Mouse (Mus musculus): Measurements from ENCODE around the gene Nkx2-5. TPM values are rescaled to one million over a fixed set of nuclear protein-coding genes. Genes with fewer than 3 reads are reported as not detected.

The Nkx2-5 gene
- polyA plus RNA-seq, 1 experiment = 1.4 TPM

DNA sequence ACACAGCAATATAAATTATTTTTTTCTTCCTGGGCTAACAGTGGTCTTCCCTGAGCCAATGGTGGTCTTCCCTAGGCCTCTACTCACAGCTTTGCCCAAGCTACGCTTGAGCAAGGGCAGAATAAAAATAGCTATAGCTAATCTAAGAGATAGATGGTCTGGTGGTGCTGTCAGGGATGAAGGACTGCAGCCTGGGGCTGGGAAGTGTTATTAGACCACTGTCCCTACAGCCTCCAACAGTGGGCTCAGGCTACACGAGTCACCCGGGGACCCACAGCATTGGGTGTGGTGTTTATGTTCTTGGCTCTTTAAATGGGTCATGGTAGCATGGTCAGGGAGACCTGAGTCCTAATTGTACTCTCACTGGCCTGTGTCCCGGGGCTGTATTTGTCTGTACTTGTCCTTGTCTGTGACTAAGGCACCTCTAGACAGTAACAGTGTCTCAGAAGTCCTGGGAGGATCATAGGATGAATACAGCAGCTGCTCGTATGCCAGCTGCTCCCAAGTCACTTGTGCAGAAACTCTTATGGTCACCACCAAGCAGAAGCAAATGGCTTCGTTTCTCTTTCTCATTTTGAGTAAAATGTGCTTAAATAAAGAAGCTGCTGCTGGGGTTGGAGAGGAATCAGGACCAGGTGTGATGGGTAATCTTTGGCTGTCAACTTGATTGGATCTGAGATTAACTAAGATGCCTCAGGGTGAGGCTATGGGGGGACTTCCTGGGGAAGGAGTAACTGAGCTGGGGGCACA, 47.3 kb downstream of the Nkx2-5 start:
- H3K4me3 ChIP-seq = no peak overlapping the region
- H3K36me3 ChIP-seq (ENCODE audit: control insufficient read depth, insufficient read depth) = peaks cover 4% of the 10 kb centered on the region
- TF ChIP-seq MAX (IDR thresholded peaks at IDR 0.05; ENCODE audit: low read depth) = no peak
- peak in 1 of 3 experiments; percentile 19 for TF ChIP-seq MYOG (IDR thresholded peaks at IDR 0.05; ENCODE audit: control insufficient read depth in 1 of 3, insufficient read depth in 1 of 3, insufficient read length in 2 of 3, low read depth in 2 of 3)
- TF ChIP-seq USF1 (IDR thresholded peaks at IDR 0.05; ENCODE audit: low read depth) = no peak
- TF ChIP-seq MYOD1 (IDR thresholded peaks at IDR 0.05; ENCODE audit: control insufficient read depth in 1 of 3, insufficient read length in 2 of 3, low read depth in 2 of 3) = peak in 1 of 3 experiments; percentile 23
- TF ChIP-seq CEBPB (IDR thresholded peaks at IDR 0.05; ENCODE audit: insufficient read depth, poor library complexity, severe bottlenecking) = no peak
- peak; percentile 38 for TF ChIP-seq TCF12 (IDR thresholded peaks at IDR 0.05; ENCODE audit: insufficient read depth, poor library complexity, severe bottlenecking)
- TF ChIP-seq E2F4 (IDR thresholded peaks at IDR 0.05; ENCODE audit: insufficient read depth) = no peak
- no peak for TF ChIP-seq REST (IDR thresholded peaks at IDR 0.05; ENCODE audit: insufficient read depth, insufficient read length)
- no peak for TF ChIP-seq SRF (IDR thresholded peaks at IDR 0.05; ENCODE audit: control insufficient read depth, insufficient read length, low read depth)
- no peak for TF ChIP-seq POLR2AphosphoS2 (IDR thresholded peaks at IDR 0.05; ENCODE audit: insufficient read length, low read depth)
- no peak for TF ChIP-seq POLR2A (IDR thresholded peaks at IDR 0.05; ENCODE audit: insufficient read length, low read depth)
- no peak for TF ChIP-seq TCF3 (IDR thresholded peaks at IDR 0.05; ENCODE audit: insufficient read length, low read depth)
- no peaks in the 10 kb centered on the region for H3K79me2 ChIP-seq (ENCODE audit: control insufficient read depth, insufficient read depth)
- no peaks in the 10 kb centered on the region for H3K27me3 ChIP-seq (ENCODE audit: control insufficient read depth, insufficient read depth, insufficient read length)
- no peak overlapping the region for H3K4me2 ChIP-seq (ENCODE audit: low read depth)
- no peak overlapping the region for H3ac ChIP-seq (ENCODE audit: control insufficient read depth, insufficient read length)

DNA sequence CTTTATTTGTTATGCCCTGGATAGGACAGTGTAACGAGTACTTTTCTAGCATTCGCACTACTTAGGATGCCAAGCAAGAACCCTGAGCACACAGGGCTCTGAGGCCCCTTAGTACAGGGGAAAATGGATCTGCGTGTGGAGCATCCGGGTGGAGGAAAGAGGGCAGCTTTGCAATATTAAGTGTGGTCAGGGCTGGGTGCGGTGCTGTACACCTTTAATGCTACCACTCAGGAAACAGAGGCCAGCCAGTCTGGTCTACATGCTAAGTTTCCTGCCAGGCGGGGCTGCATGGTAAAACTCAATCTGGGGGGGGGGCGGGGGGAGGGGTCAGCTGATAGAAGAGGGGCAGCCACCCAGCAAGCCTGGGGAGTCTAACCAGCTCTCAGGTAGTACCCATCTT, 49.4 kb downstream of the Nkx2-5 start:
- Histone ChIP-seq H3ac (ENCODE audit: control insufficient read depth, insufficient read length) (no peak overlapping the region), H3K79me2 (ENCODE audit: control insufficient read depth, insufficient read depth) (no peaks in the 10 kb centered on the region), H3K4me2 (ENCODE audit: low read depth) (no peak overlapping the region), H3K36me3 (ENCODE audit: control insufficient read depth, insufficient read depth) (peaks cover 12% of the 10 kb centered on the region), H3K27me3 (ENCODE audit: control insufficient read depth, insufficient read depth, insufficient read length) (no peaks in the 10 kb centered on the region), H3K4me3 (no peak overlapping the region)
- TF ChIP-seq MAX (IDR thresholded peaks at IDR 0.05; ENCODE audit: low read depth) (no peak), POLR2A (IDR thresholded peaks at IDR 0.05; ENCODE audit: insufficient read length, low read depth) (no peak), USF1 (IDR thresholded peaks at IDR 0.05; ENCODE audit: low read depth) (no peak)

DNA sequence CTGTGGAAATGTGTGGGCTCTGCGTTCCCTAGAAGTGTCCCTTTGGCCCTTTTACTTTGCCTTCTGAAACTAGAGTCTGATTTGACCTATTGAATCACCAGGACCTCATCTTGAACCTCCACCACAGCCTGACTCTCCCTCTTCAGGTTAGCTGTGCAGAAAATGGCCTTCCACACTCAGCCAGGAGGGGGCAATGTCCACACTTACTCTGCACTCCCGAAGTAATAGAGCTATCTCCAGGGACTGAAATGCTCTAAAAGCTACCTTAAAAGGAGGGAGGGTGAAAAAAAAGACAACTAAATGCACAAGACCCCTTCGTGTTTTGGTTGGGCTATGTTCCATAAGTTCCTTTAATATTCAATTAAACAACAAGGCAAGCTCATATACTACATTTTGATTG, 50.1 kb downstream of the Nkx2-5 start:
- Histone ChIP-seq H3K36me3 (ENCODE audit: control insufficient read depth, insufficient read depth) (peaks cover 12% of the 10 kb centered on the region), H3K27me3 (ENCODE audit: control insufficient read depth, insufficient read depth, insufficient read length) (no peaks in the 10 kb centered on the region), H3K4me2 (ENCODE audit: low read depth) (no peak overlapping the region), H3K79me2 (ENCODE audit: control insufficient read depth, insufficient read depth) (no peaks in the 10 kb centered on the region), H3K4me3 (no peak overlapping the region), H3ac (ENCODE audit: control insufficient read depth, insufficient read length) (no peak overlapping the region)
- TF ChIP-seq TCF12 (IDR thresholded peaks at IDR 0.05; ENCODE audit: insufficient read depth, poor library complexity, severe bottlenecking) = no peak
- TF ChIP-seq POLR2AphosphoS2 (IDR thresholded peaks at IDR 0.05; ENCODE audit: insufficient read length, low read depth) = no peak
- no peak for TF ChIP-seq TCF3 (IDR thresholded peaks at IDR 0.05; ENCODE audit: insufficient read length, low read depth)
- no peak for TF ChIP-seq MYOG (IDR thresholded peaks at IDR 0.05; ENCODE audit: control insufficient read depth in 1 of 3, insufficient read depth in 1 of 3, insufficient read length in 2 of 3, low read depth in 2 of 3)
- TF ChIP-seq E2F4 (IDR thresholded peaks at IDR 0.05; ENCODE audit: insufficient read depth) = no peak
- no peak for TF ChIP-seq POLR2A (IDR thresholded peaks at IDR 0.05; ENCODE audit: insufficient read length, low read depth)
- TF ChIP-seq CEBPB (IDR thresholded peaks at IDR 0.05; ENCODE audit: insufficient read depth, poor library complexity, severe bottlenecking) = no peak
- TF ChIP-seq MAX (IDR thresholded peaks at IDR 0.05; ENCODE audit: low read depth) = no peak
- TF ChIP-seq MYOD1 (IDR thresholded peaks at IDR 0.05; ENCODE audit: control insufficient read depth in 1 of 3, insufficient read length in 2 of 3, low read depth in 2 of 3) = no peak
- no peak for TF ChIP-seq SRF (IDR thresholded peaks at IDR 0.05; ENCODE audit: control insufficient read depth, insufficient read length, low read depth)
- no peak for TF ChIP-seq REST (IDR thresholded peaks at IDR 0.05; ENCODE audit: insufficient read depth, insufficient read length)
- TF ChIP-seq USF1 (IDR thresholded peaks at IDR 0.05; ENCODE audit: low read depth) = no peak

DNA sequence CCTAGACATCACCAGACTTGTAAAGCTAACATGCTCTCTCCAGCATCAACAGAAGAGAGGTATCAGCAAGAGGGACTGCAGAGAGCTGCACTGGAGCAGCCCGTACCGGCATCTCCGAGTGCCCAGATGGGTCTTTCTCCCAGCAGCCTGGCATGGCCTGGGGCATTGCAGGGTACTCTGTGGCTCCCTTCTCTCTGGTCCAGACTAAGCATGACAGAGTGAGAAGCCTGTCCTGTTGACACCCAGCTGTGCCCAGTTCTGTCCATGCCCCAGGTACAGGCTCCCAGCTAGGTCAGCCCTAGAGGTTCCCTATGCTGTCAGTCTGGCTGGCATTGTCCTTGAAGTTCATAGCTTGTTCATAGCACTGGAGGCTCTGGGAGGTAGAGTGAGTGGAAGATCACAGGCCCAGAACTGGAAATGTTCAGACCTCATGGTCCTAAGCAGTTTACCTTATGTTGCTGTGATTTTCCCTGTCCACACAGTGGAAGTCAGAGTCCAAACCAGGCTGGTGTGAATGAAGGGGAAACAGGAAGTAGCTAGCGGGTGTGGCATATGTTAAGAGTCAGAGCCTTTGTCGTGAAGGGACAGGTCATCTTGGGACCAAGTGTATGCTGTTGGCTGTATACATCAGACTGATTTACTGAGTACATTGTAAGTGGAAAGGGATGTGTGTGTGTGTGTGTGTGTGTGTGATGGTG, 51.6 kb downstream of the Nkx2-5 start:
- H3K4me3 ChIP-seq = no peak overlapping the region
- no peak overlapping the region for H3K4me2 ChIP-seq (ENCODE audit: low read depth)
- H3K36me3 ChIP-seq (ENCODE audit: control insufficient read depth, insufficient read depth) = peaks cover 16% of the 10 kb centered on the region
- no peaks in the 10 kb centered on the region for H3K27me3 ChIP-seq (ENCODE audit: control insufficient read depth, insufficient read depth, insufficient read length)
- H3ac ChIP-seq (ENCODE audit: control insufficient read depth, insufficient read length) = no peak overlapping the region
- TF ChIP-seq POLR2A (IDR thresholded peaks at IDR 0.05; ENCODE audit: insufficient read length, low read depth) (no peak), REST (IDR thresholded peaks at IDR 0.05; ENCODE audit: insufficient read depth, insufficient read length) (no peak), POLR2AphosphoS2 (IDR thresholded peaks at IDR 0.05; ENCODE audit: insufficient read length, low read depth) (no peak), E2F4 (IDR thresholded peaks at IDR 0.05; ENCODE audit: insufficient read depth) (no peak), MAX (IDR thresholded peaks at IDR 0.05; ENCODE audit: low read depth) (no peak), TCF12 (IDR thresholded peaks at IDR 0.05; ENCODE audit: insufficient read depth, poor library complexity, severe bottlenecking) (no peak), USF1 (IDR thresholded peaks at IDR 0.05; ENCODE audit: low read depth) (no peak), SRF (IDR thresholded peaks at IDR 0.05; ENCODE audit: control insufficient read depth, insufficient read length, low read depth) (no peak), MYOG (IDR thresholded peaks at IDR 0.05; ENCODE audit: control insufficient read depth in 1 of 3, insufficient read depth in 1 of 3, insufficient read length in 2 of 3, low read depth in 2 of 3) (no peak), TCF3 (IDR thresholded peaks at IDR 0.05; ENCODE audit: insufficient read length, low read depth) (no peak), CEBPB (IDR thresholded peaks at IDR 0.05; ENCODE audit: insufficient read depth, poor library complexity, severe bottlenecking) (no peak), MYOD1 (IDR thresholded peaks at IDR 0.05; ENCODE audit: control insufficient read depth in 1 of 3, insufficient read length in 2 of 3, low read depth in 2 of 3) (no peak)
- H3K79me2 ChIP-seq (ENCODE audit: control insufficient read depth, insufficient read depth) = no peaks in the 10 kb centered on the region

Data from myocyte (in vitro differentiated cells).